Mouse (Mus musculus) kidney, embryonic 15.5 days (tissue): ENCODE results near the gene Ccdc43. TPM values are rescaled to one million over a fixed set of nuclear protein-coding genes. Genes with fewer than 3 reads are reported as not detected.

ENCODE experiments used
- ATAC-seq: fragments of 200-750 bp; cut with Nextera tagmentation; replicated peaks from 2 replicates; pipeline ENCODE4 v1.8.0; 2017; ENCODE audit warnings: moderate TSS enrichment; ENCODE audit not compliant: low FRiP score
- H3K27ac ChIP-seq: fragments of 300-500 bp; sonication (generic); 2 replicates; pipeline ENCODE4 v1.5.1; 2015; ENCODE audit warnings: mild to moderate bottlenecking, inconsistent platforms
- H3K27me3 ChIP-seq: fragments of 300-500 bp; sonication (generic); 2 replicates; pipeline ENCODE4 v1.6.1; 2015; ENCODE audit warnings: inconsistent platforms
- H3K36me3 ChIP-seq: fragments of 300-500 bp; sonication (generic); 2 replicates; pipeline ENCODE4 v1.6.1; 2015; ENCODE audit warnings: inconsistent platforms
- H3K4me1 ChIP-seq: fragments of 300-500 bp; sonication (generic); 2 replicates; pipeline ENCODE4 v1.6.1; 2015; ENCODE audit warnings: inconsistent platforms
- H3K4me2 ChIP-seq: fragments of 300-500 bp; sonication (generic); 2 replicates; pipeline ENCODE4 v1.6.1; 2015; ENCODE audit warnings: moderate library complexity, mild to moderate bottlenecking, inconsistent platforms
- H3K4me3 ChIP-seq: fragments of 300-500 bp; sonication (generic); replicated peaks from 2 replicates; pipeline ENCODE4 v1.5.1; 2015; ENCODE audit warnings: mild to moderate bottlenecking, inconsistent platforms
- H3K9ac ChIP-seq: fragments of 300-500 bp; sonication (generic); 2 replicates; pipeline ENCODE4 v1.6.1; 2015; ENCODE audit warnings: mild to moderate bottlenecking, inconsistent platforms
- H3K9me3 ChIP-seq: fragments of 300-500 bp; sonication (generic); replicated peaks from 2 replicates; pipeline ENCODE4 v1.6.1; 2016; ENCODE audit warnings: inconsistent platforms
- WGBS: fragments of 180-500 bp; shearing (Covaris S2); methylation state at CpG from one replicate; pipeline ENCODE4 v1.1.7; 2015; ENCODE audit warnings: mixed read lengths; 5-methylcytosine and 5-hydroxymethylcytosine counted together
- polyA plus RNA-seq: library from polyadenylated mRNA; unstranded; fragments of >200 nt; fragmentation: Nextera tagmentation; extraction: Ambion mirVana; gene quantifications from 2 replicates; pipeline ENCODE4 v1.2.1, GENCODE M21; 2015

Ccdc43 gene
- 48.7 and 56.0 TPM in 2 replicates for polyA plus RNA-seq

GRCm38 (mm10) chr11:102697338-102698017 lies at the start of gene Ccdc43:
Gene Ccdc43, minus strand, starts transcription at chr11:102697782.
- peaks cover 8% of the 10 kb centered on the region for H3K36me3 ChIP-seq
- peak; percentile 95 for ATAC-seq
- peak within 1 kb of the TSS; percentile 76 for H3K9ac ChIP-seq
- H3K4me3 ChIP-seq, result peak within 1 kb of the TSS; percentile 76
- H3K27ac ChIP-seq, result peak within 1 kb of the TSS; percentile 71
- under 1% methylated on average over 49 of the region's 49 CpGs for WGBS
- no peaks in the 10 kb centered on the region for H3K27me3 ChIP-seq
- H3K9me3 ChIP-seq, result no peaks in the 10 kb centered on the region
- peaks cover 19% of the 10 kb centered on the region for H3K4me1 ChIP-seq
- H3K4me2 ChIP-seq, result peak within 1 kb of the TSS; percentile 85

GRCm38 (mm10) chr11:102744746-102745145 lies 47.2 kb upstream of the Ccdc43 start:
- Histone ChIP-seq H3K9ac (no peak overlapping the region), H3K36me3 (no peaks in the 10 kb centered on the region), H3K4me3 (no peak overlapping the region), H3K4me2 (no peak overlapping the region), H3K27me3 (peaks cover 20% of the 10 kb centered on the region; the same call in 1 of the 2 replicates), H3K9me3 (no peaks in the 10 kb centered on the region), H3K27ac (no peak overlapping the region), H3K4me1 (peaks cover 9% of the 10 kb centered on the region)
- ATAC-seq, result no peak
- 83% methylated on average over 3 of the region's 3 CpGs for WGBS

DNA sequence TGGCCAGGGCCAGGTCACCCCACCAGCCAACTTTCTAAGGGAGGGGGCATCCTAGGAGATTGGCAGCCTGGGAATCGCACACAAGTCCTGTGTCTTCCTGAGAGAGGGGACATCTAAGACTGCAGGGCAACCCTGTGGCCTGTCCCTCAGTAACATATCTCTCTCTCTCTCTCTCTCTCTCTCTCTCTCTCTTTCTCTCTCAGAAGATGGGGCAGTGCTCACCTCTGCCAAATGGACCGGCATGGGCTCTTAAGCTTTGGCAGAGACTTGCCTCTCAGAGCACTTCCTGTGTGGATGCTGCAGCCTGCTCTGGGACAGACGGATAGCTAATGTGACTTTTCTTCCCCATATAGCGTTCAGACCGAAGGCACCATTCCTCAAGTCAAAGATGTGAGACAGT lies 45.3 kb upstream of the Ccdc43 start:
- 77% methylated on average over 5 of the region's 5 CpGs for WGBS
- no peak for ATAC-seq
- no peaks in the 10 kb centered on the region for H3K9me3 ChIP-seq

DNA sequence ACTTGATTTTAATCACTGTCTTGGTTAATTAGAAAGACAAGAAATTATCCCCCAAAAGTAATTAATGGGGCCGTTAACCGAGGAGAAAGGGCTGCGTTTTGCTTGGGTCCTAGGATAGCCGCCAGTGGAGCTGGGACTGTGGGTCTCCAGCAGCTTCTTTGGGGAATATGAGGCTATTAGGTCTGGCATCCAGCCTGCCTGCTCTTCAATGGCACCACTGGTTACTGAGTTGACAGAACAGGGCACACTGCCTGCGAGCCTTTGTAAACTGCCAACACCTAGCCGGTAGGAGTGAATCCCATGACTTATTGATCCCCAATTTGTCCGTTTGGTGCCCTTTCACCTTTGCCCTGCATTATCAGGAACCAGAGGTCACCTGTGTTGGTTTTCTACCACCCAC lies 44.5 kb upstream of the Ccdc43 start:
- WGBS, result 51% methylated on average over 7 of the region's 7 CpGs
- no peak overlapping the region for H3K27ac ChIP-seq
- H3K36me3 ChIP-seq, result no peaks in the 10 kb centered on the region
- ATAC-seq, result no peak
- H3K4me2 ChIP-seq, result no peak overlapping the region
- H3K9me3 ChIP-seq, result no peaks in the 10 kb centered on the region
- H3K4me3 ChIP-seq, result no peak overlapping the region
- H3K27me3 ChIP-seq, result peaks cover 43% of the 10 kb centered on the region
- no peak overlapping the region for H3K9ac ChIP-seq
- H3K4me1 ChIP-seq, result peaks cover 15% of the 10 kb centered on the region

More for the DNA sequence above, 45.3 kb upstream of the Ccdc43 start:
- H3K4me2 ChIP-seq, result no peak overlapping the region
- peaks cover 15% of the 10 kb centered on the region for H3K4me1 ChIP-seq
- H3K9ac ChIP-seq, result no peak overlapping the region
- H3K27me3 ChIP-seq, result peaks cover 38% of the 10 kb centered on the region
- H3K4me3 ChIP-seq, result no peak overlapping the region
- no peak overlapping the region for H3K27ac ChIP-seq
- no peaks in the 10 kb centered on the region for H3K36me3 ChIP-seq

DNA sequence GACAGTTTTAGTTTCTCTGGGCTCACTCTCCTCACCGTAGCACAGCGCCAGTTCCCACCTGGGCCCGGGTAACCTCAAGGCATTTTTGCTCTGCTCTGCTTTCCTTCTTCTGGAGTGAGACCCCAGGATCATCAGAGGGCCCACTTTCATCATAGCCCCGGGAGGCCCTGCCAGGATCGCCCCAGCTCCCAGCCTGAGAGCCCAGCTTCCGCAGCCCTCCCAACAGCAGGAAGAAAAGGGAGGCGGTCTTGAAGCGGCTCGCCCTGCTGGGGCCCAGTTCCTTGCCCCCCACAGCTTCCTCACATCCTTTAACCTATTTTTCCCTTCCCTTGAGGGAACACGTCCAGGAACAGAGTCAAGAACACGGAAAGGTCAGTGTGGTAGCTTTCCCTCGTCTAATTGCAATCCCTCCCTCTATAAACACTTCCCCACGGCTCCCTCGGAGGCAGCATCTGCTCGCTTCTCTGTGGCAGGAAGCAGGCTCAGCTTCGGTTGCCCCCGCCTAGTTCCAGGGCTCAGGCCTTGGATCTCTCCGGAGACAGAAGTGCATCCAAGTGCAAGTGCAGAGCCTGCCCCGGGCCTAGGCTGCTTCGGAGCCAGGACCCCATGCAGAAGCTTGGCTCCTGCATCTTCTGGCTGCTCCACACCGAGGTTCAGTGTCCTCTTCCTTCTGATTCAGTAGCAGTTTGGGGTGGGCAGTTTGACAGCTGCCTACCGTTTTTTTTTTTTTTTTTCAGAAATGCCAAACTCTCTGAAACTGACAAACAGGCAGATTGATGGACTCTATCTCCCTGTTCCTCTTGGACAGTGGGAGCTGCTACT lies 43.8 kb upstream of the Ccdc43 start:
- Histone ChIP-seq H3K9me3 (no peaks in the 10 kb centered on the region), H3K4me1 (peaks cover 15% of the 10 kb centered on the region), H3K27me3 (peaks cover 44% of the 10 kb centered on the region), H3K4me2 (peak overlapping the region; percentile 17), H3K4me3 (no peak overlapping the region), H3K36me3 (no peaks in the 10 kb centered on the region), H3K27ac (no peak overlapping the region), H3K9ac (no peak overlapping the region)
- no peak for ATAC-seq
- WGBS, result 12% methylated on average over 22 of the region's 22 CpGs

DNA sequence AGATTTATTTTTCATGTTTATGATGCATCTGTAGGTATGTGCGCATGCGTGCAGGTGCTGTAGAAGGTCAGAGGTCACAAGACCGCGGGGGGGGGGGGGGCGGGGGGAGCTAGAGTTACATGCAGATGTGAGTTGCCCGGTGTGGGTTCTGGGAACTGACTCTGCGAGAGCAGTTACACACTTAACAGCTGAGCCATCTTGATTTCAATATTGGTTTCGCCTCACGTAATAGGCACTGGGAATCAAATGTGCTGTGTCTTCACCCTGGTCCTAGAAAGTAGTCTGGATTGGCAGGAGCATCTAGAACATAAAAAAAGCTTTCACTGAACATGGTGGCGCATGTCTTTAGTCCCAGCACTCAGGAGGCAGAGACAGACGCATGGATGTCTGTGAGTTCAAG lies 43.1 kb upstream of the Ccdc43 start:
- no peak for ATAC-seq

DNA sequence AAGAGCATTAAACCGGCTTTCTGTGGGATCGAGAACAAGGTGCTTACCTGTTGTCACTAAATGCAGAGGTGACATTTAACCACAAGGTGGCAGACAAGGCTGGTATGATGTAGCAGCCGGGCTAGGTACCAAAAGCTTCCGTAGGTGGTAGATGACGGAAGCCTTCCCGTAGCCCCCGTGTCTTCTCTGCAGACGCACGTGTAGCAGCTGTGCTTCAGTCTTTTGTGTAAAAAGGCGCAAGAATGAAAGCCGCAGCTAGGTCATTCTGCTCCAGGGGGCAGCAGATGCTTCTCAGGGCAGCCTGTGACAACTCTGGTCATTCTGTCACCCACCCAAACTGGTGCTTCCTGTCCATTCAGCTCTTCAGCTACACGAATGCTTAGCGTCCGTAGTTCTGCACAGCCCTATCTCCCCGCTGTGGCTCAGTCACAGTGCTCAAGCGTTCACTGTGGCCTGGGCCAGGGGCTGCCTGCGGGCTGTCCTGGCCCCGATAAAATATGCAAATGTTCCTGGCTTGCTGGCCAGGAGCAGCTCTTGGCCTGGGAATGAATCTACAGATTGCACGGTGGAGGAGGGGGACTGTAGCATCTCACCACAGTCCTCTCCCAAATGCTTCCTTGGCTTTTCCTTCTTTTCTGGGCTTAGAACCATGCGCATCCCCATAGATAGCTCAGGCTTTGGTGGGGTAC lies 41.8 kb upstream of the Ccdc43 start:
- 0 out of 2 replicates have a peak overlapping the region, but pooled peaks have one; percentile 7 for H3K9ac ChIP-seq
- no peak for ATAC-seq
- 6% methylated on average over 20 of the region's 20 CpGs for WGBS

More for the DNA sequence above, 43.1 kb upstream of the Ccdc43 start:
- Histone ChIP-seq H3K36me3 (no peaks in the 10 kb centered on the region), H3K9me3 (no peaks in the 10 kb centered on the region), H3K27me3 (peaks cover 44% of the 10 kb centered on the region), H3K4me2 (no peak overlapping the region), H3K27ac (no peak overlapping the region), H3K4me1 (peaks cover 15% of the 10 kb centered on the region), H3K9ac (no peak overlapping the region), H3K4me3 (no peak overlapping the region)
- WGBS, result 49% methylated on average over 11 of the region's 11 CpGs

DNA sequence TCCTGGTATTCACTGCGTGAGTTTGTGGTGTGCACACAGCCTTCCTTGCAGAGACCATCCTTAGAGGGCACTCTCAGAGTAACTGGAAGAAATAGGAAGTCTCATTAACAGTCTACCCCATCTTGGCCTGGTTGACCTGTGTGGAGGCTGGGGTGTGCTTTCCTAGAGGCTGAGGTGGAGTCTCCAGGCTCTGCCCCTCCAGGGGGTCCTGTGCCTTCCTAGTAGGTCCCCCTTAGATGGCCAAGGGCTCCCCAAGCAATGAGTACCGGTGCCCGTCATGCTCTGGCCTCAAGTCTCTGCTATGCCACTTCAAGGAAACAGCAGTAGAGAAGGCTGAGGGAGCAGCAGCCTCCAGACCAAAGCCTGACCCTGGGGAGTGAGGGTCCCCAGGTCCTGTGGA lies 40.5 kb upstream of the Ccdc43 start:
- H3K4me2 ChIP-seq, result no peak overlapping the region
- whole genome bisulfite sequencing, result 78% methylated on average over 3 of the region's 3 CpGs
- no peak overlapping the region for H3K27ac ChIP-seq
- no peaks in the 10 kb centered on the region for H3K36me3 ChIP-seq
- H3K9ac ChIP-seq, result no peak overlapping the region
- H3K4me3 ChIP-seq, result no peak overlapping the region
- H3K27me3 ChIP-seq, result peaks cover 44% of the 10 kb centered on the region
- H3K4me1 ChIP-seq, result peaks cover 15% of the 10 kb centered on the region
- H3K9me3 ChIP-seq, result no peaks in the 10 kb centered on the region
- ATAC-seq, result no peak

More for the DNA sequence above, 41.8 kb upstream of the Ccdc43 start:
- Histone ChIP-seq H3K4me1 (peaks cover 15% of the 10 kb centered on the region), H3K27ac (no peak overlapping the region), H3K9me3 (no peaks in the 10 kb centered on the region), H3K36me3 (no peaks in the 10 kb centered on the region), H3K4me2 (peak overlapping the region; percentile 65), H3K4me3 (peak overlapping the region; percentile 34), H3K27me3 (peaks cover 44% of the 10 kb centered on the region)

DNA sequence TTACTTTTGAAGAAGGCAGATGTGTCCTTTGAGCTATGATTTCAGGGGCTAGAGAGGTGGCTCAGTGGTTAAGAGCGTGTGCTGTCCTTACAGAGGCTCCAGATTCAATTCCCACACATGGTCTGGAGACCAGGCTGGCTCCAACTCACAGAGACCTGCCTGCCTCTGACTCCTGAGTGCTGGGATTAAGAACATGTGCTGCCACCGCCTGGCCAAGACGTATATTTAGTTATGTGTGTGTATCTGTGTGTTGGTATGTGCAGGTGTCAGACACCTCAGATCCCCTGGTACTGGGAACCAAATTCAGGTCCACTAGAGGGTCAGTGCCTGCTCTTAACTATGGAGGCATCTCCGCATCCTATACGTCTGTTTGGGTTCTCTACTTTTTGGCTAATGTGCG lies 37.4 kb upstream of the Ccdc43 start:
- Histone ChIP-seq H3K4me1 (peaks cover 7% of the 10 kb centered on the region), H3K9ac (no peak overlapping the region), H3K27ac (no peak overlapping the region), H3K9me3 (no peaks in the 10 kb centered on the region), H3K4me2 (no peak overlapping the region), H3K4me3 (no peak overlapping the region), H3K27me3 (peaks cover 26% of the 10 kb centered on the region), H3K36me3 (no peaks in the 10 kb centered on the region)
- WGBS, result 91% methylated on average over 6 of the region's 6 CpGs
- ATAC-seq, result no peak

DNA sequence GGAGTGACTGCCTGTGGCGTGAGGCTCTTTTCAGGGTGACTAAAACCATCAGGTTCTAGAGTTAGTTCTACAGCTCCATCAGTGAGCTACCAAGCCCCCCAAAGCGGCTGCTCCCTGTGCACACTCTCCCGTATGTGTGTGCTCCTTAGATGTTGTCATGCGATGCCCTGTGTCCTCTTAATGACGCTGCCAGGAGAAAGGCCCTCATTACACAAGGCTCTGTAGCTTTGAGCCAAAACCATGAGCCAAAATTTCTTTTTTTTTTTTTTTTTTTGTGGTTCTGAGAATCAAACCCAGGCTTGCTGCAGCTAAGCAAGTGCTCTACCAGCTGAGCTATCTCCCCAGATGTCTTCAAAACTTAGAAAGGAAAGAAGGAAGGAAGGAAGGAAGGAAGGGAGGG lies 35.6 kb upstream of the Ccdc43 start:
- Histone ChIP-seq H3K27me3 (peaks cover 9% of the 10 kb centered on the region; the same call in 1 of the 2 replicates), H3K27ac (no peak overlapping the region), H3K4me1 (no peaks in the 10 kb centered on the region), H3K4me3 (no peak overlapping the region), H3K36me3 (no peaks in the 10 kb centered on the region), H3K9ac (no peak overlapping the region), H3K4me2 (no peak overlapping the region), H3K9me3 (no peaks in the 10 kb centered on the region)
- no peak for ATAC-seq
- WGBS, result 62% methylated on average over 5 of the region's 5 CpGs

DNA sequence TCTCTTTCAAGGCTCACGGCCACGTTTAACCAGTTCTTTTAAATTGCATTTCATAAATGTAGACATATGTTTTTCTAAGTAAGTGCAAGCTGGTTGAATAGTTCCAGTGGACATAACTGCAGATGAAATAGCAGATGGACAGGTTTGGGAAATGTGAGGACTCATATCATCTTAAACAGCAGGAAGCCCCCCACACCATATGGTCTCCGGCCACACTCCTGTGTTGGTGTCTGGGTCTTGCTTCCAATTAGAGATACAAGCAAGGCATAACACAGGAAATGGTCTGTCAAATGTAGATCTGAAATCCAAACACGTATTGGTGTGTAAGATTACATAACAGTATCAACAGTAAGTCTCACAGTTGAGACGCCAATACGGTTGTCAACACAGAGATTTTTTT lies 33.8 kb upstream of the Ccdc43 start:
- Histone ChIP-seq H3K36me3 (no peaks in the 10 kb centered on the region), H3K4me2 (no peak overlapping the region), H3K27ac (no peak overlapping the region), H3K9ac (no peak overlapping the region), H3K4me3 (no peak overlapping the region), H3K4me1 (no peaks in the 10 kb centered on the region), H3K27me3 (no peaks in the 10 kb centered on the region), H3K9me3 (no peaks in the 10 kb centered on the region)
- WGBS, result 86% methylated on average over 6 of the region's 6 CpGs
- no peak for ATAC-seq

DNA sequence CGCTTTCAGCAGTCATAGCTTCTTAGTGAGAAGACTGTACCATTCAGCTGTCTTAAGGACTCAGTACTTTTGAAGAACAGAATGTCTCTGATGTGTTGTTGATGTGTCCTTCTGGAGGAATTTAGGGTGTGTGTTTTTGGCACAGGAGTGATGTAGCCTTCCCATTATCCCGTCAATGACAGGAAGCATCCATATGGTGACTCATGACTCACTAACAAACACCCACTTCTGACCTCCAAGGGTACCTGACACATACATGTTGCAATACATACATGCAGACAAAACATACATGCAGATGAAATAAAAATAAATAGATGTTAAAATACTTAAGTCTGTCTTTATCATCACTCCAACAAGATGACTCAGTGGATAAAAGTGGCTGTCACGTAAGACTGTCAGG lies 32.3 kb upstream of the Ccdc43 start:
- Histone ChIP-seq H3K27me3 (no peaks in the 10 kb centered on the region), H3K4me3 (no peak overlapping the region), H3K27ac (no peak overlapping the region), H3K9ac (no peak overlapping the region), H3K9me3 (no peaks in the 10 kb centered on the region), H3K4me1 (no peaks in the 10 kb centered on the region), H3K4me2 (no peak overlapping the region), H3K36me3 (no peaks in the 10 kb centered on the region)
- ATAC-seq, result no peak
- 83% methylated on average over 3 of the region's 3 CpGs for WGBS
